Mouse (Mus musculus): ENCODE data around the gene Gm9833. TPM values are rescaled to one million over a fixed set of nuclear protein-coding genes. Genes with fewer than 3 reads are reported as not detected.
"Not testable (repeated sequence)": the region's sequence is repeated elsewhere in the genome, so short reads cannot be mapped to it uniquely, and the experiment has no call there.

Gm9833 gene
- polyA plus RNA-seq (2012; rRNA removed): 0.36 and 1.6 TPM in 2 replicates
- polyA plus RNA-seq (2014; fragmentation: Nextera tagmentation; extraction: Ambion mirVana): 1.3 and 1.4 TPM in 2 replicates

DNA sequence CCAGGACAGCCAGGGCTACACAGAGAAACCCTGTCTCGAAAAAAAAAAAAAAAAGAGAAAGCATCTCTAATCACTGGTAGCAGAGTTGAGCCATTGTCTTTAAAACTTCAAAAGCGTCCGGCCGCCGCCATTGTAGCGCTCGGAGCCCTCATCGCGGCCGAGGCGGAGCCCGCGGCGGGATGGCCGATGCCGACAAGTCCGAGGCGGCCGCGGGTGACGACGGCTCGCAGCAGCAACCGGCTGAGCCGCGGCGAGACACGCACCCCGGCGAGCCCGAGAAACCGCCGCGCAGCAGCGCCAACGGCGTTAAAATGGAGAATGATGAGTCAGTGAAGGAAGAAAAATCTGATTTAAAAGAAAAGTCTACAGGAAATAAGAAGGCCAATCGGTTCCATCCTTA lies at the start of gene Gm9833:
TSS of gene Gm9833 (plus strand) at position 117 of the 400 bp plus-strand sequence.
- not testable (repeated sequence) for H3K27me3 ChIP-seq (ENCODE audit: control insufficient read depth, insufficient read depth, low read length); H3K4me3 ChIP-seq (ENCODE audit: insufficient read depth in 1 of 2, low read depth in 2 of 2, low read length in 2 of 2); H3K9ac ChIP-seq (replicated peaks); H3K9me3 ChIP-seq (ENCODE audit: control insufficient read depth, low read length); H3K27ac ChIP-seq; ATAC-seq (ENCODE audit: insufficient read depth); DNase-seq (ENCODE audit: low read depth in 3 of 3, low spot score in 3 of 3); H3K36me3 ChIP-seq (replicated peaks; ENCODE audit: control insufficient read depth, insufficient read depth, low read depth); H3K4me1 ChIP-seq (replicated peaks; ENCODE audit: control insufficient read depth in 2 of 2, insufficient read depth in 2 of 2, low read length in 1 of 2)
- peak within 1 kb of the TSS; percentile 22; the same call in 1 of the 2 replicates for H3K4me2 ChIP-seq (ENCODE audit: low read depth)
- 29% methylated on average over 27 of the region's 38 CpGs for WGBS (ENCODE audit: insufficient replicate concordance)

DNA sequence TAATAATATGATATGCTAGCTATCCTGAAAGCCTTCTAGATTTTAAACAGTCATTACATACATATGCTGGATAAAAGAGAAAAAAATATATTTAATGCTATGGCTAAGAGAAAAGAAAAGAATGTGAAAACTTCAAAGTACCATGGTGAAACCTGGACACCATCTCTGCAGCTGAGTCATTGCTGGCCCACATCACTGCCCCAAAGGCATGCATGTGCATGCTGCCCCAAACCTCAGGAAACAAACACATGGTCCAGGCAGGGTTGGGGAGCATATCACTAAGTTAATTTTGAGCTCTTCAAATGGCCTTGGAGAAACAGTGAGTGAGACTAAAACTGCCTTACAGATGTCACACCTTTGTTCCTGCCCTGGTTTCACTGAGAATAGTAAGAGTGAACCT lies 17.8 kb upstream of the Gm9833 start:
- Histone ChIP-seq H3K9me3 (ENCODE audit: control insufficient read depth, low read length) (no peaks in the 10 kb centered on the region), H3K4me1 (replicated peaks; ENCODE audit: control insufficient read depth in 2 of 2, insufficient read depth in 2 of 2, low read length in 1 of 2) (no peaks in the 10 kb centered on the region), H3K36me3 (replicated peaks; ENCODE audit: control insufficient read depth, insufficient read depth, low read depth) (no peaks in the 10 kb centered on the region), H3K4me3 (ENCODE audit: insufficient read depth in 1 of 2, low read depth in 2 of 2, low read length in 2 of 2) (no peak overlapping the region), H3K27me3 (ENCODE audit: control insufficient read depth, insufficient read depth, low read length) (no peaks in the 10 kb centered on the region), H3K4me2 (ENCODE audit: low read depth) (no peak overlapping the region), H3K27ac (no peak overlapping the region), H3K9ac (replicated peaks) (no peak overlapping the region)
- no peak for TF ChIP-seq CTCF (IDR thresholded peaks at IDR 0.05; ENCODE audit: low read depth)
- no peak for TF ChIP-seq EP300 (IDR thresholded peaks at IDR 0.05; ENCODE audit: low read depth)
- ATAC-seq (ENCODE audit: insufficient read depth) (no peak), DNase-seq (ENCODE audit: low read depth in 3 of 3, low spot score in 3 of 3) (no peak)

DNA sequence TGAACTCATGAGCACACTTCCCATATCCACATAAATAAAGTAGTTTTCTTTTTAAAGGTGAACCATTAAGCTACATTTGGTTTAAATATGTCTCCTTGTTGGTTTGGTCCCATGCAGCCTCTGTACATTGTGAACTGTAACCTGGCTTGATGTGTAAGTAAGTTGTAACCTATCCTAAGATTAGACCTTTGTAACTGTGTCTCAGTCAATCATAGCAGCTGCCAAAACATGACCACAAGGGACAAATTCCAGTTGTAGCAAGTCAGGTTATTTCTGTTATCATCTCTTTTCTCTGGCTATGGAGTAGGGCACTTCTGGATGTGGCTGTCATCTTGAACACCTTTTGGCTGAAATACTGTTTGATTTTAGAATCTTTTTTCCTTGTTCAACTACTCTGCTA lies 12.1 kb upstream of the Gm9833 start:
- H3K36me3 ChIP-seq (replicated peaks; ENCODE audit: control insufficient read depth, insufficient read depth, low read depth): no peaks in the 10 kb centered on the region
- ATAC-seq (ENCODE audit: insufficient read depth) (no peak), DNase-seq (ENCODE audit: low read depth in 3 of 3, low spot score in 3 of 3) (no peak)
- no peak overlapping the region for H3K4me2 ChIP-seq (ENCODE audit: low read depth)
- H3K4me3 ChIP-seq (ENCODE audit: insufficient read depth in 1 of 2, low read depth in 2 of 2, low read length in 2 of 2): no peak overlapping the region
- TF ChIP-seq CTCF (IDR thresholded peaks at IDR 0.05; ENCODE audit: low read depth): no peak
- no peak for TF ChIP-seq EP300 (IDR thresholded peaks at IDR 0.05; ENCODE audit: low read depth)
- H3K4me1 ChIP-seq (replicated peaks; ENCODE audit: control insufficient read depth in 2 of 2, insufficient read depth in 2 of 2, low read length in 1 of 2): 0 out of 4 replicates have a peak, but pooled peaks cover 0 to 2% of the 10 kb centered on the region in 2 experiments
- no peaks in the 10 kb centered on the region for H3K9me3 ChIP-seq (ENCODE audit: control insufficient read depth, low read length)
- no peak overlapping the region for H3K27ac ChIP-seq
- H3K9ac ChIP-seq (replicated peaks): no peak overlapping the region
- no peaks in the 10 kb centered on the region for H3K27me3 ChIP-seq (ENCODE audit: control insufficient read depth, insufficient read depth, low read length)

DNA sequence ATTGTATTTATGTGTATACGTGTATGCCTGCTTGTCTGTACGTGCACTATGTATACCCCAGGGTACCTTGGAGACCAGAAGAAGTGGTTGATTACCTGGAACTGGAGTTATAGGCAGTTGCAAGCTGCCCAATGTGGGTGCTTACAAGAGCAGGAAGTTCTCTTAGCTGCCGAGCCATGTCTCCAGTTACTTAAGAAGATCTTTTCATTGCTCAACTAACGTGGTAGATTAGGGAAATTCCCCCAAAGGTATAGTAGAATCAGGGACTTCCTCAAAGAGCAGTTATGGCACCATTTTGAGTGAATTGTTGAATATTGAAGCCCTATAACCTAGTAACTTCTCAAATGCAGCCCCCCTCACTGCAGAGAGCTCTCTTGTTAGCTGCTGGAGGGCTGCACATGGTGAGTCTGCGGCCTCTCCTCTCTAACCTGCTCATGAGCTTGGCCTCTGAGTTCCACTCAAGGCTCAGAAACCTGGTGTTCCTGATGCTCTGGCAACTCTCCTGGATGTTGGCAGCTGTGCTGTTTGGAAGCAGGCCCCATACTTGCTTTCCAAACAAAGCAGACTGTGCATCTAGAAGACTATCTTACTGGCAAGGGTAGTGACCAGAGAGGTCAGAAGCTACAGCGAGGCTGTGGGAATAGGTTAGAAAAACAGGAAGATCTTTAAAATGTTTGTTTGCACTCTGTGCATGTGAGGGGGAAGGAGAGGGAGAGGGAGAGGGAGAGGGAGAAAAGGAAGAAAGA lies 10.6 kb upstream of the Gm9833 start:
- Histone ChIP-seq H3K4me3 (ENCODE audit: insufficient read depth in 1 of 2, low read depth in 2 of 2, low read length in 2 of 2) (no peak overlapping the region), H3K4me2 (ENCODE audit: low read depth) (no peak overlapping the region), H3K4me1 (replicated peaks; ENCODE audit: control insufficient read depth in 2 of 2, insufficient read depth in 2 of 2, low read length in 1 of 2) (0 out of 4 replicates have a peak, but pooled peaks cover 0 to 2% of the 10 kb centered on the region in 2 experiments), H3K27me3 (ENCODE audit: control insufficient read depth, insufficient read depth, low read length) (no peaks in the 10 kb centered on the region), H3K9me3 (ENCODE audit: control insufficient read depth, low read length) (no peaks in the 10 kb centered on the region), H3K27ac (no peak overlapping the region), H3K9ac (replicated peaks) (no peak overlapping the region), H3K36me3 (replicated peaks; ENCODE audit: control insufficient read depth, insufficient read depth, low read depth) (no peaks in the 10 kb centered on the region)
- no peak for DNase-seq (ENCODE audit: low read depth in 3 of 3, low spot score in 3 of 3)
- ATAC-seq (ENCODE audit: insufficient read depth): no peak
- 56% methylated on average over 6 of the region's 6 CpGs for WGBS (ENCODE audit: insufficient replicate concordance)
- TF ChIP-seq CTCF (IDR thresholded peaks at IDR 0.05; ENCODE audit: low read depth) (no peak), EP300 (IDR thresholded peaks at IDR 0.05; ENCODE audit: low read depth) (no peak)

GRCm38 (mm10) chr3:10078113-10078512 lies 9.8 kb upstream of the Gm9833 start:
- H3K4me1 ChIP-seq (replicated peaks; ENCODE audit: control insufficient read depth in 2 of 2, insufficient read depth in 2 of 2, low read length in 1 of 2): 0 out of 4 replicates have a peak, but pooled peaks cover 0 to 4% of the 10 kb centered on the region in 2 experiments
- H3K9ac ChIP-seq (replicated peaks): no peak overlapping the region
- H3K9me3 ChIP-seq (ENCODE audit: control insufficient read depth, low read length): no peaks in the 10 kb centered on the region
- H3K36me3 ChIP-seq (replicated peaks; ENCODE audit: control insufficient read depth, insufficient read depth, low read depth): no peaks in the 10 kb centered on the region
- TF ChIP-seq CTCF (IDR thresholded peaks at IDR 0.05; ENCODE audit: low read depth): no peak
- TF ChIP-seq EP300 (IDR thresholded peaks at IDR 0.05; ENCODE audit: low read depth): no peak
- ATAC-seq (ENCODE audit: insufficient read depth) (no peak), DNase-seq (ENCODE audit: low read depth in 3 of 3, low spot score in 3 of 3) (no peak)
- H3K4me2 ChIP-seq (ENCODE audit: low read depth): no peak overlapping the region
- no peak overlapping the region for H3K4me3 ChIP-seq (ENCODE audit: insufficient read depth in 1 of 2, low read depth in 2 of 2, low read length in 2 of 2)
- no peaks in the 10 kb centered on the region for H3K27me3 ChIP-seq (ENCODE audit: control insufficient read depth, insufficient read depth, low read length)
- 63% methylated on average over 2 of the region's 2 CpGs for WGBS (ENCODE audit: insufficient replicate concordance)
- no peak overlapping the region for H3K27ac ChIP-seq

All from liver, embryonic 14.5 days (tissue).